Mouse (Mus musculus) bone marrow macrophage, adult 2 months (primary cell): ENCODE data around the gene Arf4. TPM values are rescaled to one million over a fixed set of nuclear protein-coding genes. Genes with fewer than 3 reads are reported as not detected.
"Not testable (repeated sequence)": the region's sequence is repeated elsewhere in the genome, so short reads cannot be mapped to it uniquely, and the experiment has no call there.

ENCODE experiments used
- H3K27ac ChIP-seq: 2 replicates; pipeline ENCODE4 v1.5.1; 2012; ENCODE audit warnings: low read depth, low read length; ENCODE audit not compliant: insufficient read depth
- H3K4me1 ChIP-seq: 2 replicates; pipeline ENCODE4 v1.6.1; 2012; ENCODE audit warnings: low read length; ENCODE audit not compliant: control insufficient read depth, insufficient read depth
- H3K4me3 ChIP-seq: 2 replicates; pipeline ENCODE4 v1.5.1; 2012; ENCODE audit warnings: mild to moderate bottlenecking, low read length, moderate library complexity; ENCODE audit not compliant: insufficient read depth
- CTCF ChIP-seq: IDR thresholded peaks from 2 replicates; pipeline ENCODE4 v1.5.1; 2012; ENCODE audit warnings: low read depth, mild to moderate bottlenecking, low read length, moderate library complexity
- POLR2A ChIP-seq: IDR thresholded peaks from 2 replicates; pipeline ENCODE4 v1.6.1; 2012; ENCODE audit warnings: mild to moderate bottlenecking, low read depth, low read length, borderline replicate concordance
- polyA plus RNA-seq: library from polyadenylated mRNA; stranded (reverse); fragments of >200 nt; gene quantifications from 2 replicates; pipeline ENCODE4 v1.2.4, GENCODE M21; 2012; ENCODE audit not compliant: missing spikeins, insufficient read depth, insufficient read length

Gene Arf4
- polyA plus RNA-seq, 1 experiment: 151 TPM

- TF ChIP-seq POLR2A: no peak
- TF ChIP-seq CTCF: no peak
- no peak overlapping the region for H3K4me3 ChIP-seq
- H3K4me1 ChIP-seq: peaks cover 14% of the 10 kb centered on the region
- no peak overlapping the region for H3K27ac ChIP-seq
Measured at GRCm38 (mm10) chr14:26675371-26675770, 37.5 kb downstream of the Arf4 start.

- Histone ChIP-seq H3K4me1 (peaks cover 11% of the 10 kb centered on the region), H3K27ac (0 out of 2 replicates have a peak overlapping the region, but pooled peaks have one; percentile 5), H3K4me3 (no peak overlapping the region)
- no peak for TF ChIP-seq CTCF
- no peak for TF ChIP-seq POLR2A
Measured at GRCm38 (mm10) chr14:26675791-26676190, 37.9 kb downstream of the Arf4 start.

GRCm38 (mm10) chr14:26690727-26691126 lies 52.9 kb downstream of the Arf4 start:
- Histone ChIP-seq H3K4me1 (no peaks in the 10 kb centered on the region), H3K27ac (no peak overlapping the region), H3K4me3 (no peak overlapping the region)
- TF ChIP-seq CTCF (no peak), POLR2A (no peak)

- no peaks in the 10 kb centered on the region for H3K4me1 ChIP-seq
- no peak overlapping the region for H3K27ac ChIP-seq
- TF ChIP-seq POLR2A (no peak), CTCF (no peak)
- H3K4me3 ChIP-seq: no peak overlapping the region
Measured at GRCm38 (mm10) chr14:26691363-26691762, 53.5 kb downstream of the Arf4 start.

- no peak within 1 kb of the TSS for H3K27ac ChIP-seq
- no peak for TF ChIP-seq CTCF
- no peak for TF ChIP-seq POLR2A
- H3K4me3 ChIP-seq: no peak within 1 kb of the TSS
- H3K4me1 ChIP-seq: no peaks in the 10 kb centered on the region
Measured at GRCm38 (mm10) chr14:26692974-26693373, 55.1 kb downstream of the Arf4 start, which contains the start of gene Dnah12. Dnah12 (plus strand) TSS chr14:26693274.

- TF ChIP-seq CTCF: no peak
- no peak for TF ChIP-seq POLR2A
- Histone ChIP-seq H3K4me1 (no peaks in the 10 kb centered on the region), H3K4me3 (no peak overlapping the region), H3K27ac (no peak overlapping the region)
Measured at GRCm38 (mm10) chr14:26697912-26698311, 60.0 kb downstream of the Arf4 start.

- not testable (repeated sequence) for H3K27ac ChIP-seq, H3K4me3 ChIP-seq, H3K4me1 ChIP-seq
Measured at GRCm38 (mm10) chr14:26705246-26705645, 67.4 kb downstream of the Arf4 start.

Other genes starting within 250 kb of the Arf4 start
- gene Slmap, start 103.1 kb upstream of the Arf4 start, polyA plus RNA-seq: 70.1 and 78.0 TPM in 2 replicates
- gene Dennd6a, start 64.2 kb upstream of the Arf4 start, polyA plus RNA-seq: 44.3 and 50.2 TPM in 2 replicates
- gene Pde12, start 31.8 kb downstream of the Arf4 start, polyA plus RNA-seq: 3.8 and 4.0 TPM in 2 replicates
- 0.04 TPM in 1 of 2 replicates, not detected in the other for gene Dnah12, start 55.2 kb downstream of the Arf4 start, polyA plus RNA-seq